Mouse (Mus musculus): ENCODE data around the gene 4931414P19Rik.

- TF ChIP-seq CTCF (IDR thresholded peaks at IDR 0.05; ENCODE audit: insufficient read depth, low read depth, low read length) (no peak), POLR2A (IDR thresholded peaks at IDR 0.05; ENCODE audit: insufficient read depth, low read depth, low read length) (peak; percentile 44; the same call in 1 of the 2 replicates)
These were observed at the start of gene 4931414P19Rik for GRCm38 (mm10) chr14:54605752-54606321.

All from olfactory bulb, adult 2 months (tissue).